Mouse (Mus musculus) adrenal gland, postnatal 14 days (tissue): ENCODE data around the gene Adamts2. TPM values are rescaled to one million over a fixed set of nuclear protein-coding genes. Genes with fewer than 3 reads are reported as not detected.

Experiments used
- DNase-seq: peaks from one replicate; pipeline ENCODE4 v3.0.0; 2021; ENCODE audit warnings: mixed read lengths
- total RNA-seq: library from RNA; stranded (reverse); gene quantifications from 2 replicates; pipeline ENCODE4 v1.2.3, GENCODE M21; 2021

Adamts2 gene
- total RNA-seq, 1 experiment from 2014 or later: 14.2 TPM

DNA sequence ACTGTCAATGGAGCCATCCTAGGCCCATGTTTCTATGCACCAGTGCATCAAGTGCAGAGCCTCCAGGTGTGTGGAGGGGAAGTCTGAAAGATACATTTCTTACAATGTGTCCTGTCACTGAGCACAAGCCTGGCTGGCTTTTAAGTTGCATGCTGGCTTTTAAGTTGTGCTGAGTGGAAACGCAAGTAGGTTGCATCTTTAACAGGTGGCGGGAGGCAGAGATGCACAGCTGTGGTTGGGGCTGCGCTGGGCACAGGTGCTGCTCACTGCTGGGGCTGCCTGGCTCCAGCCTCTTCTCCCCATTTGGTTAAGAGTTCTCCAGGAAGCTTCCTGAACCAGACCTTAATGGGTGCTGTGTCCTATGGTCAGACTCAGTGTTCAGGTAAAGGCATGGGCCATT is 21.9 kb downstream of the Adamts2 start:
- no peak for DNase-seq

DNA sequence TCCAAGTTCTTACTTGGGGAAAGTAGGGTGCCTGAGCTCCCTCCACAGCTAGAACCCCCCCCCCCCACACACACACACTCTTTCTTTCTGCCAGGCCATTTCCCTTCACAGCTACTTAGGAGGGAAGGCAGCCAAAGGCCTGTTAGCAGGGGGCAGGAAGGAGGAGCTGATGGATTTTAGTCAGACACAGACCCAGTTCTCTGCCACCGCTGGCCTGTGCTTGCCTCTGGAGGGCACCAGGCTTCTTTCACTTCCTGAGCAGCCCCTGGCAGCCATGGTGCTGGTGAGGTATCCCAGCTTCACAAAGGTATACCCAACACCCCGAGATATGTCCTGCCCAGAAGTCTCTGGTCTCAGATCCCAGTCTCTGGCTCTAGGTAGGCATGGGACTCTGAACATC is 22.4 kb downstream of the Adamts2 start:
- DNase-seq: peak; percentile 33

DNA sequence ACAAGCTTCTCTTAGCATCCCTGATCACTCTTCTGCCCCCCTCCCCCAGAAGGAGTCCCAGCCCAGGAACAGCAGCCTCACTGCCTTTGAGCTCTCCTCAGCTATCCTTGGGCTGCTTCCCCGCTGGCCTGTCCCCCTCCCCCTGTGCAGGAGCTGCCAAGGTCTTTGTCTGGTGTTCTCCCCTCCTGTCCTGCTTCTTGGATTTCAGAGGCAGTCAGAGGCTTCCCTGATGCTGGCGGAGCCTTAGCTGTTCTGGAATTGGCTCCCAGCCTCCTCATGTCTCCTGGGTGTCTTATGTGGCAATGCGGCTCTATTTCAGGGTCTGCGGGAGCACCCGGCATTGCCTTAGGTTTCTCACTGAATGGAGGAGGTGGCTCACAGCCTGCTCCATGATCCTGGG is 22.8 kb downstream of the Adamts2 start:
- peak; percentile 66 for DNase-seq

DNA sequence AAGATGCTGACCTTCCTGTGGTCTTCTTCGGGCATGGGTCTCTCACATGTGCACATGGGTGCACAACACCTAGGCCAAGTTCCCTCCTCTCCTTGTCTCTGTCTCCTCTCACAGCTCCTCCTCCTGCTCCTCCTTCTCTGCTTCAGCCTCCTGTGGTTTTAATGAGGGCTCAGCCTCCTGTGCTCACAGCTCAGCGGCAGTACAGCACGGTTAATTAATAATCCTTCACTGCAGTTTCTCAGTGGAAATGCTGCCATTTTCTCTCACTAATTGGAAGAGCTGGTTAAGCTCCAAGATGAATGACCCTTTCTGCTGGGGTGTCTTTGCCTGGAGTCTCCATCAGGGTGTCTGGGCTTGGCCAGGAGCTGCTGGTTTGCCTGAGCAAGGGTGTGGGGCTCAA is 27.0 kb downstream of the Adamts2 start:
- no peak for DNase-seq

DNA sequence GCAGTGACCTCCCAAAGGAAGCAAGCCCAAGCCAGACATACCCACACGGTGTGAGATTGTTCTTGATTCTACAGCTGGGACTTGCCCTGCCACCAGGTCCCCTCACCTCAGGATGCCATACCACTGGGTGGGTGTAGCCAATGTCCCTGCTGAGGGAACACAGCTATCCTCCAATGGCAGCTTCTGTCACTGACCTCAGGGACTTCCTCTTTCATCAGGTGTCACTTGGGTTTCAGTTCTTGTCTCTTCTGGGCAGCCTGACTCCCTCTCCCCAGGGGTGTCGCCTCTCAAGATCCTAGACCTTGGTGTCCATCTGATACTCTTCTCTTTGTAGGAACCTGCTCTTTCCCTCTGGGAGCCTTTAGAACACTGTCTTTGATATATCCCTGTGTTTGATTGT is 28.6 kb downstream of the Adamts2 start:
- DNase-seq: no peak

DNA sequence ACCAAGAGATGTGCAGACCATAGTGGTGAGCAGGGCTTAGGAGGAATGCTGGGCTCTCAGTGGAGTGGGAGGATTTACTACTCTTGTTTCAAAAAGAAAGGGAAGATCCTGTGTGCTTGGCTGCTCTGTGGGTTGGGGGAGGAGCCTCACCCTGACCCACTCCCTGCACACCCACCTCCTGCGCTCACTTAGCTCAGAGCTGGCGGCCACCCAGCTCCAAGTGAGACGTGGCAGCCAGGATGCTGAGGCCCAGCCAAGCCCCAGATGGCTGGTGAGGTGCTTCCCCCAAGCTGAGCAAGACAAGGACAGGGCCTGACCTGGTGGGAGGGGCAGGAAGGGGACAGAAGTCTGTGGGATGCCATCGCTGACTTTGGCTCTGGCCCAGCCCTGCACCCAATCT is 30.4 kb downstream of the Adamts2 start:
- peak; percentile 78 for DNase-seq

DNA sequence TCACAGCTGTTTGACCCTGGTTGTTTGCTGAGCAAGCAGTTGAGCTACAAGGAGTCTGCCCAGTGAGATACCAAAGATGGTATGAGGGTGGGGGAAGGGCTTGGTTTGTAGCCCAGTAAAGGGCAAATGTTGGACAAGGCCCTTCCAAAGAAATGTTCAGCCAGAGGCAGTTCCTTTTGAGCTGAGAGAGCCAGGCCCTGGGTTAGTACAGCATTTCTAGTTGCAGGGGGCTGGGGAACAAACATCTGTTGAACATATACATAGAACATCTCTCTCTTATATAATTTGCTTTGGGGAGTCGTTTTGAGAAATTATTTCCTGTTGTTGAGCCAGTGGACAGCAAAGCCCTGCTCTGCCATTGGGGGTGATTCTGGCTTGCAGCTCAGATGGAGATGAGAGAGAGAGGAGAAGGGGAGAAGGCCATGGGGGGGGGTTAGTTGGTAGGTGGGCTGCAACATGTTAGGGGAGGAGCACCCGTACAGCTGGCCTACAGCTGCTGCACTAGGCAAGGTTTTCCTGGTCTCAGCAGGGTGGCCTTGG is 33.2 kb downstream of the Adamts2 start:
- peak; percentile 26 for DNase-seq

DNA sequence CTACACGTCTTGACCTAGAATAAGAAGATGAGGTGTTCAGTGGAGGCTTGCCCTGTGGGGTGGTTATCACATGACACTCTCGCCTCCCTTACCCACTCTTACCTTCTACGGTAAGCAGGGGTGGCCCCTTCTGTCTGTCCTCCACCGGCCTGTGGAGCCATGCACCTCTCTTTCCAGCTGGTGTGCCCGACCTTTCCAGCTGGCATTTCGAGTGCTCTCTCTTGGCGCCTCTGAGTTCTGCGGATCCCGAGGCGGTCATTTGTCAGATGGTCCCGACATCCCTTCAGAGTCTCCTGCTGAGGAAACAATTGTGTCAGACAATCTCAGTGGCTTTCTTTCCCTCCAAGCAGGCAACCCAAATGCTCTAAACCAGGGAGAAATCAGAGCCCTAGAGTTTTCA is 35.1 kb downstream of the Adamts2 start:
- peak; percentile 38 for DNase-seq

DNA sequence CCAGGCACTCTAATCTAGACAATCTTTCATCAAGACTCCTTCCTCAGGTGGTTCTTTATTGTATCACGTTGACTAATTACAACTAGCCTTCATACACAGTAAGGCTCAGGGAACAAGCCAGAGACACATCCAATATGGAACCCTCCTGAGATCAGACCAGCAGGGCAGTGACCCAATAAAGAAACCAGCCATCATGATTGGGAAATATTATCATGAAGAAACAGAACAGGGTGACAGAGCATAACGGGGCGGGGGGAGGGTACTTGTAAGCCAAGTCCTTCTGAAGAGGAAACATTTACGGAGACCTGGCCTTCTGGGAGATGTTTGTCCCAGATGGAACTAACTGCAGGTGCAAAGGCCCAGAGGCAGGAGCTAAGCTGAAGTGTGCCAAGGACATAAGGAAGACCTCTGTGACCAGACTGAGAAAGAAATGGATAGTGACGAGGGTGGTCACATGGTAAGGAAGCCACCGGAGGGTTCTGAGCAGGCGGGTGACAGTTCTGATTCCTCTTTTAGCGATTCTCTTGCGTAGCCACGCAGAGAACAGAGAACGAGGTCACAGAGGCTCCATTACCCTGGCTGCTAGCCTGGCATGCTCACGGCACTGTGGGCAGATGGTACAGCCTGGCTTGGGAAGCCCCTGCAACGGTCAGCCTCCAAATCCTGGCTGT is 36.4 kb downstream of the Adamts2 start:
- peak; percentile 20 for DNase-seq

DNA sequence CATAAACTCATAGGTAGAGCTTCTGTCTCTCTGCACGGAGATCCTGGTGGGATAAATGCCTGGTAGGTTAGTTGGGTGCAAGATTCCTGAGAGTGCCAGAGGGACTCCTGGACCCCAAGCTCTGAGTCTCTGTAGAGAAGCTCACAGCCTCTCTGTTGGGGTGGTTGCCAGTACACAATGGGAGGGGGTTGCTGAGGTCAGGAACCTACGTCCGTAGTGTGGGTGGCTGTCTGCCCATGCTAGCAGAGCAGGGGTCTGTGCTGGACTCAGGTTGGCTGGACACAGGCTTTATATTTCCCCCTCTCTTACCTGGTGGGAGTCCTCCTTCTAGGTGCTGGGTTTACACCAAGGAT is 37.0 kb downstream of the Adamts2 start:
- DNase-seq: no peak

DNA sequence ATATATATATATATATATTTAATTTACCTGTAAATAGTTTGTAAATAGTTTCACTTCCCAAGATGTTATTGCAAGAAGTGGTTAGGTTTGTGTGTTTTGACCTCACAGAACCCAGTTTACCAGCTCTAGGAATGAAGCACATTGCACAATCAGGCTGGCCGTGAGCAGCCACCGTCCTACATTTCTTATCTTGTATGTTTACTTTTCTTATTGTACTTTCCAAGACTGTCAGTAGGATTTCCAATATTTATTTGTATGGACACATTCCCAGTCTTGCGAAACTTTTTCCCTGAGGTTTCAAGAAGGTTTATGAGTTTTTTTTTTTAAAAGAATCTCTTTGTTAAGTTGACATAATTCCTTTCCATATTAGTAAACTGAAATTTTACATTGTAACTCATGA is 40.7 kb downstream of the Adamts2 start:
- peak; percentile 24 for DNase-seq

DNA sequence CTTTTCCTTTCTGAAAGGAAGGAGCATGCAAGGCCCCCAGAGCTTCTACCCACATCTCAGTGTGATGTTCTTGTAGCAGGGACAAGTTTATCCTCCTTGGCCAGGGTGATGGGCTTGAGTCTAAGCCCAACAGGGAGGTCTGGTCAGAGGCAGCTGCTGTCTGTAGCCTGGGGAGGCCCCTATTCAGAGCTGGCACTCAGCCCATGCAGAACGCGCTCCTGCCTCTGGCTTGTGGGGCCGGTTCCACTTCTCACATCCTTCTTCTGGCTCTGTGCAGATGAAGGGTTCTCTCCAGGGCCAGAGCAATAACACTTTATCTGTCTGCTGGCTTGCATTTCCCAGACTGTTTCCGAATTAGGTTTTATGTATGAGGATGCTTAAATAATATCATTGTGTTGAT is 44.3 kb downstream of the Adamts2 start:
- peak; percentile 21 for DNase-seq

DNA sequence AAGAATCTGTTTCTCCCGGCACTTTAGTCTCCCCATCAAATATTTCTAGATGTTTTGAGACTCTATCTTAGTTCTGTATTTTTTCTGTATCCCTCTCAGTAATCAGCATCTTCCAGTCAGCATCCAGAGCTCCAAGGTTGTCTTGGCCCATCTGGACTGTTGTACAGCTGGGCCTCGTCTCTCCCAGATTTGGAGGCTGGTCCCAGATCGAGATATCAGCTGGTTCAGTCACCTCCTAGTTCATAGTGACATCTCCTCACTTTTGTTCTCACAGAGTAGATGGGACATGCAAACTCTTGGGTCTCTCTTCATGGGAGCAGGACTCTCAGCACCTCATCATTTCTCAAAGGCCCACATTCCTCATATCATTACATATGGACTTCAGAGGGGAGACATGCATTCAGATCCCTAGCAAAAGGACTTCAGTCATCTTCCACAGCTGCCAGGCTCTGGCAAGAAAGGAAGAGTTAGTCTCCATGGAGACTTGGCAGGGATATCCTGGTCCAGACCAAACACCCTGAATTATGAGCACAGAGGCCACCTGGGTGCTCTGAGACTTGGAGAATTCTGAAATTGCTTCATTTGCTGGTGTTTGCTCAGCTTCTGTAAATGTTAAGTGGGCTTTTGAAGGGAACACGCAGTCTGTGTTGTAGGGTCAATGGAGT is 46.4 kb downstream of the Adamts2 start:
- no peak for DNase-seq

DNA sequence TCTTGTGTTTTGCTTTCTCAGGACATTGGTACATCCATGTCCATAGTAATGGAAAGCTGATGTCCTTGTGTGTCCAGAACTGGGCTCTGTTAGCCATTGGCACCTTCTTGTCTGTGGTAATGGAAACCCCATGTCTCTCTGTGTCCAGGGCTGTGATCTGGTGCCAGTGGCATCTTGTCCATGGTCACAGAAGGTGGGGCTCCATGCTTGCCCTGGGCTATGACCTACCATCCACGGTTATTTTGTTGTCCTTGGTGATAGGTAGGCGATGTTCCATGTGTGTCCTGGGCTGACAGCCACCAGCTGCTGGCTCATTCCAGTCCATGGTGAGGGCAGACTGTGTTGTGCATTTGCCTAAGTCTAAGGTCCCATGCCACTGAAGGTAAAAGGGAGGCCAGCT is 48.2 kb downstream of the Adamts2 start:
- DNase-seq: no peak

DNA sequence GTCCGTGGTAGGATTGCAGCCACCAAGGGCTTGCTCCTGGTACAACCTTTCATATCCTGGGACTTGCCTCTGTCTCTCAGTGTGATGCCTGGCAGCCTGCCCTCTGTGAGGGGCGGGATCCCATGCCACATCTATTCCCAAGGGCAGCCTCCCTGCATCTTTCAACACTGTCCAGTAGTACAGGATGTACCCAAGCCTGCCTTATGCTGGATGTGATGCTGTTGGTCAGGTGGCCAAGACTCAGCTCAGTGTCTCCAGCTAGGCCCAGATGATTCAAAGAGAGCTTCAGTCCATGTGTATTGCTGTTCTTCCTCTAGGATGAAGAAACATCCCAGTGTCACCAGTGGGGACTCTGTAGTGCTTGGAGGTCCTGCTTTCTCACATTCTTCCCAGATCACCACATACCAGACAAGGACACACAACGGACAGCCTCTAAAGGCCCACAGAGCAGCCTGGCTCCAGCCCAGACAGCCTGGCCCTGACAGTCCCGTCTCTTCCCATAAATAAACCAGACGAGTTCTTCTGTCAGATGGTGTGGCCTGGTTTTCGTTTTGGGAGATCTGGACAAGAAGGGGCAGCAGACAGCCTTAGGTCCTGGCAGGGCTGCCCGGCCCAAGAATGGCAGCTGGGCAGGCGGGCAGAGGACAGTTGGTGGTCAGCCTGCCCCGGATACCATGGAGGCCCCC is 52.0 kb downstream of the Adamts2 start:
- DNase-seq: peak; percentile 72

DNA sequence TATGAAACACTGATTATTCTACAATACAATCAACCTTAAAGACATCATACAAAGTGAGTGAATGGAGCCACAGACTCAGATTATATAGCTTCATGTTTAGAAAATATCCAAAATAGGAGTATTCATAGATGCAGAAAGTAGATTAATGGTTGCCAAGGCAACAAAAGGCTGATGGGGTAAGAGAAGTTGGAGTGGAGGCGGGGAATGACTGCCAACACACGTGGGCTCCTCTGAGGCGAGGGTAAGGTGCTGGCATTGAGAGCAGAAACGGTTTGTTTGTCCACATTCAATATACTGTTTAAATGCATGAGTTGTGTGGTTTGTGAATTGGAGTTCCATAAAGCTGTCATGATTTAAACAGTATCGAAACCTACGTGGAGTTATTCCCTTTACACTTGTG is 56.9 kb downstream of the Adamts2 start:
- no peak for DNase-seq

DNA sequence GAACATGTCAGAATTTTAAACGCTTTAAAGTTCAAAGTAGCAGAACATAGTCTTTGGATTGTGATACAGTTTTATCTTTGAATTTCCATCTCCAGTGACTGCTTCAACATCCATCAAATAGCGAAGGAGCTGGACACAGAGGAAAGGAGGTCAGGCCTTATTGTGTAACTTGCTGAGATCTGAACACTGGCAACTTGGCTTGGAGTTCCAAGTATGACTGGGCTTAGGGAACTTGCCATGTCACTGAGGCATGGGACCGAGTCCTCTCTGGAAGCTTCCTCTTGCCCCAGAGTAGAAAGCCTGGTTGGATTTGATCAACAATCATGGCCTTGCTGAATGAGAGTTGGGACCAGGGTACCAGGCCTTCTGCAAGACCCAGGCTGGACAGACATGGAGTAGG is 60.3 kb downstream of the Adamts2 start:
- no peak for DNase-seq

DNA sequence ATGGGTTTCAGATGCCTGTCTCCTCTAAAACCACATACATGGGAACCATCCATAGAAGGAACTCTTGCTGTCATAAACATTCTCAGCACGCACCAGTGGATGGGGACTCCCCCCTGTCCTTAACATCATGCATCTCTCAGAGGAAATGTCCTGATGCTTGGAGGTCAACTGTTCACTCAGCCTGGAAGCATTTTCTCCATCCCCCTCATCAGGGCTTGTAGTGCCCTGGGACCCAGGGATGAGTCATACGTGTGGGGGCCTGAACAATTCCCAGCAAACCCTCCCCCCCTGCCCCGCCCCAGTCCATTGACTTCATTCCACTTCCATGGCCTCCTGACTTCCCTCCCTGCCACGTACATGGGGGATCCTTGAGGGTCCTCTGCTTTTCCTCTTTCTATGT is 62.9 kb downstream of the Adamts2 start:
- no peak for DNase-seq

DNA sequence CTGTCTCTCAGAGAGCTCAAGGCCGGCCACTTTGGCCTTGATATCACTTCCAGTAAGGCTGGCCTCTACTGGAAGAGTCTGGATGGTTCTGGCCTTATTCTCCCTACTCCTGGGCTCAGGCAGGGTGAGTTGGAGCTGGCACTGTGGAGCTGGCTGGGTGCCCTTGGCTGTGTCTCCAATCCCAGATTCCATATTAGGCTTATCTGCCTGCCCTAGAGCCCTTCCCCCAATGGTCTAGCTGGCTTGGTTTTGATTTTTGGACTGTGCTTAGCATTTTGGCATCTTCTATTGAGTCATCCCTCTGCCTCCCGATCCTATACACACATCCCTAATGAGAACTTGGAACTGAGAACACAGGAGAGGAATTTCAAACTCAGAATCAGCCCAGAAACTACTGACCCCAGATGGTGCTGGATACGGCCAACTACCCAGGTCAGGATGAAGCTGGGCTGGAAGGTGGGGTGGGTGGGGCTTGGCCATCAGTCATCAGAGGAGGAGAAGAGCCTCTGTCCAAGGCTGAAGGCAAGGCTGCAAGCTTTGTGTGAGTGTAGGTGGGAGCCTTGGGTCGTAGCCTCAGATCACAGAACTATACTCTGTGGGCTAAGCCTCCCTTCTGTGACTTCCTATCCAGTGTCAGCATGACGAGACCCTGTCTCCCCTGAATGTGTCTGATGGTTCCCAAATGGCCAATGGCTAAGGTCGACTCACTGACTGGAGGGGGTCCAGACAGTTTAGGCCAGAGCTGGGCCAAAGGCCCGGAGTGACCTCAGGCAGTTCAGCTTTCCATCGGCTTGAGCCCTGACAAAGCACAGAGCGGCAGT is 67.9 kb downstream of the Adamts2 start:
- peak; percentile 88 for DNase-seq

DNA sequence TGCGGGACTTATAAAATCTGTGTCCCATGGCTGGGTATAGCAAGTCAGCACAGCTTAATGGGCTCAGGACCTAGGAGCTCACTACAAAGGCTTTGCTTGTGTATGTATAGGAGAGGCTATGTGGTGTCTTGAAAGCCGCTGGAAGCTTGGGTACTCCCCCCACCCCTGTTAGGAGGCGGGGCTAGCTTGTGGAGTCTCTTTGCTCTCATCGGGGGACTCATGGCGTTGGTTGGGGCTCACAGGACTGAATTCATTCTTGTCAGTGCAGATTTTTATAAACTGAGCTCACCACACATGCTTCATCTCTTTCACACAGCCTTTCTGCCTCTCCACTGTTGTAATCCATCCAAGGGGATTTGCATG is 68.5 kb downstream of the Adamts2 start:
- no peak for DNase-seq

DNA sequence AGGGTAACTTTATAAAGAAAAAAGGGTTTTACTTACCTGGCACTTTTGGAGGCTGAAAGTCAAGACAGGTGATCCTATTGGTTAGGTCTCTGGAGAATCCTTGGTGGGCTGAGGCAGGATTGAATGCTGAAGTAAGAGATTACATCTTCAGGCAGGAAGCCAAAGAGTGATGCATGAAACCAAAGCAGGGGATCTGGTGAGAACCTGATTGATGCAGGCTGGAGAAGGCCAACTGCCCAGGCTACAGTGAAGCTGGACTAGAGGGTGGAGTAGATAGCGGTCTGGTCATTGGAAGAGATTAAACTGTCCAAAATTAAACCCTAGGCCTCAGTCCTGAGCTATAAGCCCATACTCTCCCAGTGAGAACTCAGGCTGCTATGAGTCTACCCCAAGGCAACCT is 69.0 kb downstream of the Adamts2 start:
- DNase-seq: no peak

DNA sequence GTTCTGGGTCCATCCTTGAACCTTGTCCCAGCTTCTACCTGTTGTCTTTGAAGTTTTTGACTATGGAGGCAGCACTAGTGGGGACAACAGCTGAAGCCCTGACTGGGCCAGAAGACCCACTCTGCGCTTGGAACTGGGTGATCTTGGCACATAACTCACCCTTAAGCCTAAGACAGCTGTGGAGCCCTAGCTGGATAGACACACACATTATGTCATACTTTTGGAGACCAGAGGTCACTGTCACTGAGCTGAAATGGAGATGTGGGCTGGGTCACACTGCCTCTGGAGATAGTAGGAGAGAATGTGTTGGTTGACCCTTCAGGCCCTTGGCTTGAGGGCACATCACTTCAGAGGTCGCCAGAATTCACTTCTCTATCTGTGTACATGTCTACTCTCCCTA is 69.5 kb downstream of the Adamts2 start:
- DNase-seq: no peak

DNA sequence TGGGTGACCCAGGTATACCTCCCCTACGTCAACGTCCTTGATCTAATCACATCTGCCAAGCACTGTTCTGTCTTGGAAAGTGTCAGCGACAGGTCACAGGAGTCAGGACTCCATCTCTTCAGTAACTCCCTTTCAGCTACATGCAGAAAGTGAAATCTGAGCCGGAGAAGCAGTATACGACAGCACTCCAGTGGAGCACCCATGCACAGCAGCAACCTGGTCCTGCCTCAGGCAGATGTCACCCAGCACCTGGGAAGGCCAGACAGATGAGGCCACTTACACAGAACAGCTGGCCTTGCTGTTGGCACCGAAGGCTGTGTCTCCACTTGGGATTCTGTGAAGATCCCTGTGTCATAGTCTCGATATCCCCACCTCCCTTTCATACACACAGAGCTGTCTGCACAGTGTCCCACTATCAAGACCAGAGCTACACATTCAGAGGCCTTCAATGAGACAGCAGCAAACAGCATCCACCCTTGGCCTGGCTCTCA is 70.0 kb downstream of the Adamts2 start:
- no peak for DNase-seq
